Mouse (Mus musculus) induced T-regulatory cell, adult 2 months (primary cell): ENCODE data around the gene Znrf1.

Source experiments
- DNase-seq: peaks from one replicate; pipeline ENCODE4 v3.0.0-alpha.2; 2012; ENCODE audit warnings: low read depth

Znrf1 gene

DNA sequence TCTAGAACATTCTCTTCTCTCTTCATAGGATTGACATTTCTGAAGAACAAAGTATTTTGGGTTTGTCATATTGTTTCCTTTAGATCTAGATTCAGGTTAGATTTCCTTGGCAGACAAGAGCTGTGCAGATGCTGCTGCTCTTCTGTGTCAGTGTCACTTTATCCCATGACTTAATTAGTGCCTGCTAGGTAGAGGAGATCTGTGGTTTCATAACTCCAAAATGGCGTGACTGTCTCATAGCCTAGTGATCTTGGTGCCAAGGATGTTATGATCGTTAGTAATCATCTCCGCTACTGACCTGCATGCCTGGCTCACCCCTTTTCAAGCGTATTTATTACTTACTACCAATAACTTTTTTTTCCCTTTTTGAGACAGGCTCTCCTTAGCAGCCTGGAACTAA lies 34.0 kb downstream of the Znrf1 start:
- peak; percentile 73 for DNase-seq

DNA sequence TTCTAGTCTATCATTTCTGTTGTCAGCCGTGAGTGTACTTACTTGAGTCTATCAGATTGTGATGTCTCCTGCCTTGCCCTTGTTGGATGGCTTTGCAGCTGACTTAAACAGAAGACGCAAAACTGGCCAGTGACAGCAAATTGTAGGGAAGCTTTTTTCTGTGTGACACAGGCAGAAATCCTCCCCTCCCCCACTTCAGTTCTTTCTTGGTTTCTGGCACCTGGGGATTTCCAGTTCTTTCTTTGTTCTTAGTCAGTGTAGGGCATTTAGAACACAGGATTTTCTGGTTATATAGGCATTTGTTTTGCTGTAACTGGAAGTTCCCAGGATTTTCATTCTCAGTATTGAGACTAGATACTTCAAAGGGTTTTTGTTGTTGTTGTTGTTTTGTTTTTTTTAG lies 34.5 kb downstream of the Znrf1 start:
- peak; percentile 93 for DNase-seq

GRCm38 (mm10) chr8:111571661-111572060 lies 35.8 kb downstream of the Znrf1 start:
- peak; percentile 70 for DNase-seq

DNA sequence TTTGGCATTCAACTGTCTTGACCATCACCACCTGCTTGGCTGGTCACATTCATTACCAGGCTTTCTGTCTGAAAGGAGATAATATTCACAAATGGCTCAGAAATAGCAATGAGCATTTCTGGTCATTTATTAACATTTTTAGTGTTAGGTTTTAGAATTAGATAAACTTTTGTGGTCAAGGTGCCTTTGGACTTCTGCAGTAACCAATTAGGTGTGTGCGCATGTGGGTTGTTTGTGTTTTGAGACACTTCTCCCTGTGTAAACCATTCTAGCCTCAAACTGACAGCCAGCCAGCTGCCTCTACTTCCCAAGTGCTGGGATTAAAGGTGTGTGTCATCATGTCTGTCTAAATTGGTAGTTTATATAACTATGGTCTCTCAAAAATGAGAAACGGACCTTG lies 36.5 kb downstream of the Znrf1 start:
- DNase-seq: no peak

- peak; percentile 89 for DNase-seq
Observed at GRCm38 (mm10) chr8:111573583-111573982, 37.7 kb downstream of the Znrf1 start.

DNA sequence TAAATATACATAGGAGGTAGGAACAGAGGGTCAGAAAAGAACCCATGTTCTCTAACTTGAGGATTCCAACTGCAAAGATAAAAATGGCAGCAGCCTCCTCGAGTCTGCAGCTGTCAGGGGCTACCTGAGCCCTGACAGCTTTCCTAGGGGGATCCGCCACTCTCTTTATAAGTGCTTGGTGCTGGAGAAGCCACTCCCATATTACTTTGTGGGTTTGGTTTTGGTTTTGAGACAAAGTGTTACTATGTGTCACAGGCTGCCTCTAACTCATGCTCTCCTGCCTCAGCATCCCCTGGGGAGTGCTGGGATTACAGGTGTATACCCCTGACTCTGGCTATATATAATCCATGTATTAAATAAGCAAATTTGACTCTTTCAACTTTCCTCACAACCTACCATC lies 38.1 kb downstream of the Znrf1 start:
- DNase-seq: peak; percentile 81

- no peak for DNase-seq
Observed at GRCm38 (mm10) chr8:111575492-111575891, 39.6 kb downstream of the Znrf1 start.

DNA sequence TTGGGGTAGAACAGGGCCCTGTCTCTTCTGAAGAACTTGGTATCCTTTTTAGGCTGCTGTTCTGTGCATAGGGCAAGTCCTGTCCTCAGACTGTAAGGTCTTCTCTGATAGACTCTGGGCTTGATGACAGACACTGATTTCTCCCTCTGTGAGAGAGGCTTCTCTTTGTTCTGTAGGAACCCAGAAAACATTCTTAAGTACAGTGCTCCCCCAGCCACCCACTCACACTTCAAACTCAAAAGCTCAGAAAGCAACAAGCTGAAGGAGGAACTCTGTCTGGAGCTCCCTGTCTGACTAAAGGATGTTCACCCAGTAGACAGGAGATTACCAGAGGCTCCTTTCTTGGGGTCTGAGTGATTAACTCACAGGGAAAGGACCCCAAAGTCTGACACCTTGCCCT lies 40.6 kb downstream of the Znrf1 start:
- DNase-seq: no peak

GRCm38 (mm10) chr8:111577880-111578533 lies 42.1 kb downstream of the Znrf1 start:
- DNase-seq: peak; percentile 54

- no peak for DNase-seq
Observed at GRCm38 (mm10) chr8:111579318-111579717, 43.4 kb downstream of the Znrf1 start.

DNA sequence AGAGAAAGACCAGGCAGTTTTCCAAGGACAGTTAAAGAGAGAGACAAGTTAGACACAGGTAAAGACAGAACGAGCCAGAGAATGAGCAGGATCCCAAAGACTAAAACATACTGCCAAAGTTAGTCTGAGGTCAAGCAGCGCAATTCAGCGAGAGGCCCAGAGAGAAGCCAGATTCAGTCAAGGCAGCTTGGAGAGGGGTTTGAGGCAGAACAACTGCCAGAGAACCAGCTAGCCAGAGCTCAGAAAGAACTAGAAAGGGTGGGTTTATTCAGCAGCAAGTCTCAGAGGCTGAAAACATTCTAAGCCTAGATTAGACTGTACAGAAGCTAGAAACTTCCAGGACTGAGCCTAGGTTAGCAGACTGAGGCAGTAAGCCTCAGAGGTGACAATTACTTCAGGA lies 44.4 kb downstream of the Znrf1 start:
- no peak for DNase-seq

DNA sequence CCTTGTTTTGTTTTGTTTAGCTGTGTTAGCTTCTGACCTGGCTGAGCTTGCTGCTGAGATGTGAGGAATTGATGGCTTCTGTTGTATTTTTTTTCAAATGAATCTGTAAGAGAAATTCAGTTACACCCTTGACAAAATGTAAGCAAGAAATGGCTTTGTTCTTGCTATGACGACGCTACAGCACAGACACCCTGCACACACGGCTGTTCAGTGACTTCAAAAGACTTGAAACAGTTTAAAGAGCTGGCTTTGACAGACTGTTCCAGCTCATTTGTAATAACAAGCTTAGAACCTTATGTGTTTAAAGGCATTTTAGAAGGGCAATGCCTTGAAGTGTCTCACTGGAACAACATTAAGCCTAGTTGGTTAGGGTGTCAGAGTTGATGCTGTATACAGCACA lies 46.5 kb downstream of the Znrf1 start:
- DNase-seq: peak; percentile 54

GRCm38 (mm10) chr8:111584946-111585345 lies 49.0 kb downstream of the Znrf1 start:
- no peak for DNase-seq

- no peak for DNase-seq
Observed at GRCm38 (mm10) chr8:111587545-111588094, 51.7 kb downstream of the Znrf1 start.

- DNase-seq: no peak
Observed at GRCm38 (mm10) chr8:111588336-111588735, 52.4 kb downstream of the Znrf1 start.

GRCm38 (mm10) chr8:111590214-111590613 lies 54.3 kb downstream of the Znrf1 start:
- no peak for DNase-seq

DNA sequence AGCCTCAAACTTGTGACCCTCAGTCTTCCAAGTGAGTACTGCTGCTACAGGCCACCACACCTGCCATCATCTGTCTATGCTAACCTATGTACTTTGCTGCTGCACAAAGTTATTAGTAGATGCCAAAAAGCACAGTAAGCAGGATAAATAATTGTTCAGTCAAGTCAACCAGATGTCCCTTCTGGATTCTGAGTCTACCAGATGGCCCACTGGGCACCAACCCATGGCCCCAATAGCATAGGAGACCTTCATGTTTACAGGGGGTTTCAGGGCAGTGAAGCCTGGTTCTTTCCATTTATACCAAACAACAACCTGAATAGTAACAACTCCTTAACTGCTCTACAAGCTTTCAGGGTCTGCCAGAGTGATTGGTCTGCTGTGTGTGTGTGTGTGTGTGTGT lies 55.3 kb downstream of the Znrf1 start:
- DNase-seq: no peak

DNA sequence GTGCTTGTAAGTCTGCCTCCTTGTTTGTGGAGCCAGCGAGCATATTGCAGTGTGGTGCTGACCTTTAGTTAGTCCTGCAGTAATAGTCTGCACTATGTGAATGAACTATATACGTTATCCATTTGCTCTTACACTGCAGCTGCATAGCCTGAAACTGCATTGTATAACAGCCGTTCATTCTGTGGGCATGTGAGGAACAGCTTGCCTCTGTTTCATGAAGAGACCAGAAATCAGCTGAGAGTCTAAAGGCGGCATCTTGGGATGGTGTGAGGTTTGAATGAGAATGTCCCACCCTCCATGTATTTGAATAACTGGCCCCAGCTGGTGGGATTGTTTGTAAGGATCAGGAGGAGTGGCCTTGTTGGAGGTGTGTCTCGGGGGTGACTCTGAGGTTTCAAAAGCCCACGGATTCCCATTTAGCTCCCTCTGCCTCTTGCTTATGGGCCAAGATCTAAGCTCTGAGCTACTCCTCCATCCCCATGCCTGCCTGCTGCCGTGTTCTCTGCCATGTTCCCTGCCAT lies 56.6 kb downstream of the Znrf1 start:
- no peak for DNase-seq

DNA sequence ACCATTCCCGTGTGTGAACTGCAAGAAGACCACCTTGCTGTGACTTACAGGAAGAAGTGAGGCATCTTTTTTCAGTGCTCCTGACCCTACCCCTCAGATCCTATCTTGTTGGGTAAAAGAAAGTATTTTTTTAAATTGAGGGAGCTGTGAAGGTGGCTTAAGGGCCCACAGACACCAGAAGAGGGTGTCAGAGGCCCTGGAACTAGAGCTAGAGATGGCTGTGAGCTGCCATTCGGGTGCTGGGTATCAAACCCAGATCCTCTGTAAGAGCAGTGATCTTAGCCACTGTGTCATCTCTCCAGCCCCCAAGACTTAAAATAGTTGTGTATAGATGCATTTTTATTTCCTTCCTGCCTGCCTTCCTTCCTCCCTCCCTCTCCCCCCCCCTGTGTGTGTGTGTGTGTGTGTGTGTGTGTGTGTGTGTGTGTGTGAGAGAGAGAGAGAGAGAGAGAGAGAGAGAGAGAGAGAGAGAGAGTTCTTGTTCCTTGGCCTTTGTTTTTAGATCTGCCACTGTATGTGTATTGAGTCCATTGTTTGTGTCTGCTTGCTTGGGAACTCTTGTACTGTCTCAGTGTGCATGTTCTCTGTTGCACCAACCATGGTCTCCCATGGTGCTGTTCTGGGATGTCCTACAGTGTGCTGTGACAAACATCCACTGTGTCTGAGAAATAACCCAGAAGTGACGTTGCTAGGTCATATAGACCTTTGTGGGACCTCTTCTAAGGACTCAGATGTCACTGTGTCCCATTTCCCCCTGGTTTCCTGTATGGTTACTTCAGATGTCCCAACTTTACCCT lies 58.3 kb downstream of the Znrf1 start:
- no peak for DNase-seq

DNA sequence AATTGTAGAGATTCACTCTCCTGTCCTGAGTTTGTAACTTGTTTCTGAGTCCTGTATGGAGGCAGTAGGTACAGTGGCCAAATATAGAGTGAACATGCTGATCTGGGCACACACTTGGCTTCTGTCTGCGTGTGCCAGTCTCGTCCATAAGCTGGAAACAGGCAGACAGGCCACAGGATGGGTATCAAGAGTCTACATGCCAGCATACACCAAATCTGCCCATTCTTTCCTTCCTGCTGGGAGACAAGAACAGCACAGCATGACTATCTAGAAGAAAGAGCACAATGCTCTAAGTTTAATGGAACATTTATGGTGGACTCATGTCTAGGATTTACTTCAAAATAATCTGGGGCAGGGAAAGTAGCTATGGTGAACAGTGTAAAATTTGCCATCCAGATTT lies 59.1 kb downstream of the Znrf1 start:
- DNase-seq: no peak

- DNase-seq: peak; percentile 92
Observed at GRCm38 (mm10) chr8:111595712-111596484, 60.0 kb downstream of the Znrf1 start.

DNA sequence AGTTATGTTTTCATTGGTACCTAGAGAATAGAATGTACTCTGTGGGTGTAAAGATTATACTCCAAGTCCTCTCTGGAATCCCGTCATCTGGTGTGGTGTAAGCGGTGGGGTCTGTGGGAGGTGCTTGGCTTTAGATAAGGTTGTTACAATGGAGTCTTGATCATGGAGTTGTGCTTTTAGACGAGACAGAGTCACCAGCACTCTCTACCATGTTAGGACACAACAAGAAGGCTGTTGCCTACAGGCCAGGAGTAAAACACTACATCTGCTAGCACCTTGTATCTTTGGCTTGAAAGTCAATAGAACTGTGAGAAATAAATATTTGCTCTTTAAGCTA lies 60.6 kb downstream of the Znrf1 start:
- no peak for DNase-seq

DNA sequence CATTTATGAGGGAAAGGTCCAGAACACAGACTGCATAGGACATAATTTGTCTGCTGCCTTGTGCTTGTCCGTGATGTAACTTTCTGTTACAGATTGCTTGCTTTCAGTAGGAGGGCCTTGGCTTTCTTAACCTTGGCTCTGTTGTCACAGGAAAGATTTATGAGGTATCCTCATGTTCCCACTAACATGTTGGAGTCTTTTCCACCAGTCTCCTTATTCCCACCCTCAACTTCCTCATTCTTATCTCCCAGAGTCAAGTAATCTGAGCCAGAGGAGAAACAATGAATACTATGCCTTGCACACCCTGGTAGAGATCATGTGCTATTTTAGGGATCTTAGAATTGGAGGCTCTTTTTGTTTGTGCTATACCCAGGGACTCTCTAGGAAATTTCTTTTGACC lies 61.4 kb downstream of the Znrf1 start:
- DNase-seq: no peak
